Mouse (Mus musculus) left cerebral cortex, postnatal 25 days (tissue): Measurements from ENCODE around the gene Adh6a. TPM values are rescaled to one million over a fixed set of nuclear protein-coding genes. Genes with fewer than 3 reads are reported as not detected.
"Not testable (repeated sequence)": the region's sequence is repeated elsewhere in the genome, so short reads cannot be mapped to it uniquely, and the experiment has no call there.

Experiments
- DNase-seq, 2 experiments: peaks; one replicate each; pipeline ENCODE4 v3.0.0; 2022; ENCODE audit warnings: low spot score in 2 of 2, mixed read lengths in 1 of 2
- intact Hi-C: fragments of 180-260 bp; cut with DNase I; formaldehyde crosslinking; loops from one replicate; pipeline ENCODE4 v1.15.1; 2025
- total RNA-seq, 2 experiments: library from RNA; stranded (reverse); gene quantifications; 2 replicates each; pipeline ENCODE4 v1.2.3; 2021

Gene Adh6a
- total RNA-seq, 2 experiments from 2014 or later = not detected

GRCm38 (mm10) chr3:138311015-138311414 lies 2.1 kb upstream of the Adh6a start:
- intact Hi-C loops = no loop called here
- DNase-seq = no peak

- DNase-seq = no peak
- intact Hi-C loops = no loop called here
These were observed 3.9 kb downstream of the Adh6a start for GRCm38 (mm10) chr3:138316908-138317472.

- intact Hi-C loops = no loop called here
These were observed 11.9 kb downstream of the Adh6a start for GRCm38 (mm10) chr3:138325001-138325400.

GRCm38 (mm10) chr3:138325466-138325865 lies 12.4 kb downstream of the Adh6a start:
- DNase-seq = no peak
- intact Hi-C loops = no loop called here

More at GRCm38 (mm10) chr3:138325001-138325400, 11.9 kb downstream of the Adh6a start:
- DNase-seq = no peak

- intact Hi-C loops = no loop called here
- no peak for DNase-seq
These were observed 20.8 kb downstream of the Adh6a start for GRCm38 (mm10) chr3:138333910-138334309.

- intact Hi-C loops = no loop called here
- DNase-seq = no peak
These were observed 21.2 kb downstream of the Adh6a start for GRCm38 (mm10) chr3:138334320-138334719.

GRCm38 (mm10) chr3:138335566-138335965 lies 22.5 kb downstream of the Adh6a start:
- intact Hi-C loops = no loop called here
- no peak for DNase-seq

- DNase-seq = no peak
- intact Hi-C loops = no loop called here
These were observed 23.1 kb downstream of the Adh6a start for GRCm38 (mm10) chr3:138336104-138336754.

GRCm38 (mm10) chr3:138341471-138341870 lies 28.4 kb downstream of the Adh6a start, which contains the start of gene Adh6b:
Gene Adh6b, plus strand, starts transcription at chr3:138341775.
- no peak for DNase-seq

GRCm38 (mm10) chr3:138347041-138347440 lies 34.0 kb downstream of the Adh6a start:
- no peak for DNase-seq
- intact Hi-C loops = no loop called here

More at GRCm38 (mm10) chr3:138341471-138341870, 28.4 kb downstream of the Adh6a start, which contains the start of gene Adh6b:
- intact Hi-C loops = no loop called here

- no peak for DNase-seq
- intact Hi-C loops = no loop called here
These were observed 39.1 kb downstream of the Adh6a start for GRCm38 (mm10) chr3:138352012-138352809.

- no peak for DNase-seq
- intact Hi-C loops = no loop called here
These were observed 45.8 kb downstream of the Adh6a start for GRCm38 (mm10) chr3:138358856-138359255.

- no peak for DNase-seq
- intact Hi-C loops = no loop called here
These were observed 47.6 kb downstream of the Adh6a start for GRCm38 (mm10) chr3:138360721-138361120.

GRCm38 (mm10) chr3:138362920-138363319 lies 49.8 kb downstream of the Adh6a start:
- DNase-seq = no peak
- intact Hi-C loops = no loop called here

- no peak for DNase-seq
- intact Hi-C loops = no loop called here
These were observed 53.1 kb downstream of the Adh6a start for GRCm38 (mm10) chr3:138366181-138366580.

- DNase-seq = no peak
- intact Hi-C loops = no loop called here
These were observed 56.5 kb downstream of the Adh6a start for GRCm38 (mm10) chr3:138369546-138369945.

- intact Hi-C loops, DNase-seq: not testable (repeated sequence)
These were observed 57.2 kb downstream of the Adh6a start for GRCm38 (mm10) chr3:138370289-138370688.

- intact Hi-C loops = no loop called here
- DNase-seq = no peak
These were observed 60.8 kb downstream of the Adh6a start for GRCm38 (mm10) chr3:138373920-138374319.

- intact Hi-C loops = no loop called here
- no peak for DNase-seq
These were observed 62.1 kb downstream of the Adh6a start for GRCm38 (mm10) chr3:138375148-138375547.
